Mouse (Mus musculus): ENCODE results near the gene Fscn3.

DNA sequence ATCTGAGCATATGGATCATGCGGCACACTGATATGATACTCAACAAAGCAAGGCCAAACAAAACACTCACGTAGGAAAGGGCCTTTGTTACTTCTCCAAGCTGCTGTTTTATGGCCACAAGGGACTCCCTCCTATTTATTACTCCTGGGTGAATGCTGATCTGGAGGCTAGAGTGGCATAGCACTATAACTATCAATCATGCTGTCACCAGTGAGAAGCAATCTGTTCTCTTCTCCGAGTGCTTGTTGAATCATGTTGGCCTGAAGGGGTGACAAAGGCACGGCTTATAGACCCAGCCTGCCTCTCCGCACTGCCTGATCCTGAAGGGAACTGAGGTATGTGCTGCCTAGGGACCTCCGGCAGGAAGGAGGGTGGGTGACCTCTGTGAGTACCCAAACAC, 37.0 kb downstream of the Fscn3 start:
- TF ChIP-seq CTCF (IDR thresholded peaks at IDR 0.05; ENCODE audit: low read depth, low read length) = no peak
- no peak for TF ChIP-seq POLR2A (IDR thresholded peaks at IDR 0.05; ENCODE audit: borderline replicate concordance, low read depth, low read length)

All from bone marrow macrophage, adult 2 months (primary cell).